Mouse (Mus musculus) CH12.LX (cell line): ENCODE results near the gene Tmem269. TPM values are rescaled to one million over a fixed set of nuclear protein-coding genes. Genes with fewer than 3 reads are reported as not detected.

Source experiments
- DNase-seq: peaks from one replicate; pipeline ENCODE4 v3.0.0-alpha.2; 2013; ENCODE audit errors: extremely low read depth
- H3K27ac ChIP-seq: 2 replicates; pipeline ENCODE4 v1.5.1; 2012; ENCODE audit warnings: low read depth, mild to moderate bottlenecking, control low read depth, moderate library complexity; ENCODE audit not compliant: insufficient read depth
- H3K27me3 ChIP-seq: replicated peaks from 2 replicates; pipeline ENCODE3; 2012; ENCODE audit warnings: inconsistent platforms
- H3K36me3 ChIP-seq, 2 experiments: replicated peaks in 1 of 2; 2 replicates each; pipeline versions ENCODE3 to v1.6.1; 2012; ENCODE audit warnings: inconsistent platforms in 1 of 2, low read length in 1 of 2, mild to moderate bottlenecking in 1 of 2, mixed read lengths in 1 of 2, moderate library complexity in 1 of 2; ENCODE audit not compliant: control insufficient read depth in 1 of 2, insufficient read depth in 1 of 2
- H3K4me1 ChIP-seq, 2 experiments: 2 replicates each; pipeline ENCODE4 v1.6.1; 2012; ENCODE audit warnings: inconsistent platforms in 1 of 2, moderate library complexity in 1 of 2; ENCODE audit not compliant: insufficient read depth in 2 of 2, control insufficient read depth in 1 of 2
- H3K4me2 ChIP-seq: 2 replicates; pipeline ENCODE4 v1.6.1; 2012; ENCODE audit warnings: low read depth, mild to moderate bottlenecking, control low read depth; ENCODE audit not compliant: poor library complexity, insufficient read depth, severe bottlenecking
- H3K4me3 ChIP-seq, 3 experiments: fragments of 150-350 bp in 1 of 3; sonication (generic) in 1 of 3; replicated peaks in 1 of 3; 2 replicates each; pipeline versions ENCODE3 to v1.5.1; 2011 to 2012; ENCODE audit warnings: low read depth in 2 of 3, low read length in 2 of 3, mild to moderate bottlenecking in 2 of 3, moderate library complexity in 2 of 3, control low read depth in 1 of 3, improper control_type of control experiment in 1 of 3, inconsistent platforms in 1 of 3, mixed read lengths in 1 of 3; ENCODE audit not compliant: poor library complexity in 1 of 3
- H3K79me2 ChIP-seq: replicated peaks from 2 replicates; pipeline ENCODE4 v1.6.1; 2012; ENCODE audit warnings: mild to moderate bottlenecking, moderate library complexity; ENCODE audit not compliant: control insufficient read depth, poor library complexity, insufficient read depth, severe bottlenecking; ENCODE audit errors: extremely low read depth
- H3K9ac ChIP-seq: 2 replicates; pipeline ENCODE4 v1.6.1; 2012; ENCODE audit warnings: low read depth, mild to moderate bottlenecking, control low read depth, moderate library complexity; ENCODE audit not compliant: insufficient read depth
- H3K9me3 ChIP-seq: replicated peaks from 2 replicates; pipeline ENCODE3; 2012; ENCODE audit warnings: low read length, inconsistent platforms, mixed read lengths
- BHLHE40 ChIP-seq: IDR thresholded peaks from 2 replicates; pipeline ENCODE4 v1.6.1; 2011; ENCODE audit warnings: mild to moderate bottlenecking, low read depth, low read length, improper control_type of control experiment
- CHD1 ChIP-seq: IDR thresholded peaks from 2 replicates; pipeline ENCODE4 v1.6.1; 2012; ENCODE audit warnings: low read depth, low read length, improper control_type of control experiment, inconsistent platforms
- CHD2 ChIP-seq: IDR thresholded peaks from 2 replicates; pipeline ENCODE4 v1.6.1; 2011; ENCODE audit warnings: low read length, improper control_type of control experiment
- CTCF ChIP-seq, 2 experiments: IDR thresholded peaks in 1 of 2; conservative IDR thresholded peaks in 1 of 2; 2 replicates each; pipeline ENCODE4 v1.5.1; 2011 to 2012; ENCODE audit warnings: low read depth in 2 of 2, low read length in 2 of 2, improper control_type of control experiment in 1 of 2, inconsistent platforms in 1 of 2, mild to moderate bottlenecking in 1 of 2, moderate library complexity in 1 of 2
- E2F4 ChIP-seq: IDR thresholded peaks from 2 replicates; pipeline ENCODE4 v1.6.1; 2011; ENCODE audit warnings: low read depth, low read length, improper control_type of control experiment; ENCODE audit not compliant: insufficient replicate concordance
- ELF1 ChIP-seq: IDR thresholded peaks from 2 replicates; pipeline ENCODE4 v1.6.1; 2014; ENCODE audit warnings: low read depth, mild to moderate bottlenecking, inconsistent platforms, low read length, improper control_type of control experiment
- EP300 ChIP-seq: IDR thresholded peaks from 2 replicates; pipeline ENCODE4 v1.6.1; 2011; ENCODE audit warnings: low read length, improper control_type of control experiment
- GABPA ChIP-seq: IDR thresholded peaks from 2 replicates; pipeline ENCODE4 v1.6.1; 2012; ENCODE audit warnings: low read depth, low read length, improper control_type of control experiment, inconsistent platforms; ENCODE audit not compliant: insufficient replicate concordance
- HCFC1 ChIP-seq: IDR thresholded peaks from 2 replicates; pipeline ENCODE4 v1.6.1; 2012; ENCODE audit warnings: low read depth, mild to moderate bottlenecking, inconsistent platforms, low read length, improper control_type of control experiment
- IRF4 ChIP-seq: IDR thresholded peaks from 2 replicates; pipeline ENCODE4 v1.6.1; 2014; ENCODE audit warnings: low read depth, mild to moderate bottlenecking, inconsistent platforms, low read length, improper control_type of control experiment
- JUND ChIP-seq: conservative IDR thresholded peaks from 2 replicates; pipeline ENCODE4 v1.6.1; 2011; ENCODE audit warnings: low read depth, low read length, improper control_type of control experiment
- KAT2A ChIP-seq: IDR thresholded peaks from 2 replicates; pipeline ENCODE4 v1.6.1; 2012; ENCODE audit warnings: low read length, improper control_type of control experiment, inconsistent platforms; ENCODE audit not compliant: insufficient replicate concordance
- MAFK ChIP-seq: IDR thresholded peaks from 2 replicates; pipeline ENCODE4 v1.6.1; 2011; ENCODE audit warnings: low read length, improper control_type of control experiment; ENCODE audit not compliant: insufficient replicate concordance
- MAX ChIP-seq: IDR thresholded peaks from 2 replicates; pipeline ENCODE4 v1.6.1; 2011; ENCODE audit warnings: low read length, improper control_type of control experiment
- MEF2A ChIP-seq: IDR thresholded peaks from 2 replicates; pipeline ENCODE4 v1.6.1; 2014; ENCODE audit warnings: low read depth, mild to moderate bottlenecking, inconsistent platforms, low read length, improper control_type of control experiment, borderline replicate concordance
- MXI1 ChIP-seq: IDR thresholded peaks from 2 replicates; pipeline ENCODE4 v1.6.1; 2011; ENCODE audit warnings: mild to moderate bottlenecking, low read depth, low read length, improper control_type of control experiment
- NELFE ChIP-seq: IDR thresholded peaks from 2 replicates; pipeline ENCODE4 v1.6.1; 2011; ENCODE audit warnings: low read depth, low read length, improper control_type of control experiment
- NRF1 ChIP-seq: IDR thresholded peaks from 2 replicates; pipeline ENCODE4 v1.6.1; 2014; ENCODE audit warnings: low read depth, mild to moderate bottlenecking, inconsistent platforms, low read length, improper control_type of control experiment, moderate library complexity
- POLR2A ChIP-seq: IDR thresholded peaks from 2 replicates; pipeline ENCODE4 v1.6.1; 2011; ENCODE audit warnings: low read depth, mild to moderate bottlenecking, improper control_type of control experiment, low read length
- POLR2AphosphoS2 ChIP-seq: IDR thresholded peaks from 2 replicates; pipeline ENCODE4 v1.6.1; 2011; ENCODE audit warnings: low read depth, low read length, improper control_type of control experiment
- RAD21 ChIP-seq: IDR thresholded peaks from 2 replicates; pipeline ENCODE4 v1.6.1; 2011; ENCODE audit warnings: low read depth, mild to moderate bottlenecking, low read length, improper control_type of control experiment, moderate library complexity
- RCOR1 ChIP-seq: conservative IDR thresholded peaks from 2 replicates; pipeline ENCODE4 v1.6.1; 2012; ENCODE audit warnings: low read depth, mild to moderate bottlenecking, inconsistent platforms, low read length, improper control_type of control experiment
- SIN3A ChIP-seq: IDR thresholded peaks from 2 replicates; pipeline ENCODE4 v1.6.1; 2012; ENCODE audit warnings: low read length, improper control_type of control experiment, inconsistent platforms
- TBP ChIP-seq: conservative IDR thresholded peaks from 2 replicates; pipeline ENCODE4 v1.6.1; 2011; ENCODE audit warnings: low read depth, low read length, improper control_type of control experiment
- UBTF ChIP-seq: IDR thresholded peaks from 2 replicates; pipeline ENCODE4 v1.6.1; 2012; ENCODE audit warnings: low read depth, mild to moderate bottlenecking, inconsistent platforms, low read length, improper control_type of control experiment, moderate library complexity
- USF1 ChIP-seq: IDR thresholded peaks from 2 replicates; pipeline ENCODE4 v1.6.1; 2014; ENCODE audit warnings: low read depth, mild to moderate bottlenecking, inconsistent platforms, low read length, improper control_type of control experiment
- USF2 ChIP-seq: conservative IDR thresholded peaks from 2 replicates; pipeline ENCODE4 v1.6.1; 2011; ENCODE audit warnings: low read depth, low read length, improper control_type of control experiment
- ZMIZ1 ChIP-seq: IDR thresholded peaks from 2 replicates; pipeline ENCODE4 v1.6.1; 2012; ENCODE audit warnings: low read depth, mild to moderate bottlenecking, inconsistent platforms, low read length, improper control_type of control experiment
- ZNF384 ChIP-seq: IDR thresholded peaks from 2 replicates; pipeline ENCODE4 v1.6.1; 2012; ENCODE audit warnings: low read depth, low read length, improper control_type of control experiment, inconsistent platforms
- dilution Hi-C: fragments of 300-500 bp; cut with MboI; formaldehyde crosslinking; loops from 2 replicates; pipeline ENCODE4 v1.14.3; 2020; ENCODE audit warnings: low sequenced_read_pairs; ENCODE audit not compliant: extremely low pct_unique_long_range_greater_than_20kb, extremely low pct_ligation_motif_present
- in situ Hi-C: fragments of 300-500 bp; cut with MboI; formaldehyde crosslinking; loops from 3 replicates; pipeline ENCODE4 v1.14.3; 2019; ENCODE audit warnings: low sequenced_read_pairs, low pct_ligation_motif_present, low pct_unique_long_range_greater_than_20kb, mixed read lengths
- polyA plus RNA-seq: library from polyadenylated mRNA; unstranded; fragments of >175 nt; gene quantifications from 2 replicates; pipeline ENCODE4 v1.2.1, GENCODE M21; 2012; ENCODE audit warnings: low read depth; ENCODE audit not compliant: insufficient read length
- total RNA-seq, 2 experiments: library from RNA; depleted of rRNA; stranded (reverse); fragments of 300-350 nt in 1 of 2; fragments of >200 nt in 1 of 2; gene quantifications; 2 replicates each; pipeline ENCODE4 v1.2.3; 2012 to 2014

The Tmem269 gene
- total and polyA plus RNA-seq, 3 experiments: 0.16 TPM; not detected in 2

- H3K27ac ChIP-seq: no peak overlapping the region
- no peak overlapping the region for H3K9ac ChIP-seq
- H3K4me2 ChIP-seq: no peak overlapping the region
- no peaks in the 10 kb centered on the region for H3K9me3 ChIP-seq
- no peak for DNase-seq
- peaks cover 0 to 6% of the 10 kb centered on the region in 2 experiments; a peak in 2 of 4 replicates for H3K4me1 ChIP-seq
- peaks cover 8% of the 10 kb centered on the region for H3K27me3 ChIP-seq
- H3K36me3 ChIP-seq: no peaks in the 10 kb centered on the region
- TF ChIP-seq RAD21 (no peak), EP300 (no peak), POLR2AphosphoS2 (no peak), MXI1 (no peak), USF1 (no peak), HCFC1 (no peak), MAFK (no peak), RCOR1 (no peak), POLR2A (no peak), ZMIZ1 (no peak), CHD2 (no peak), JUND (no peak), CTCF (conservative IDR thresholded peaks at IDR 0.05 in 1 of 2, IDR thresholded peaks at IDR 0.05 in 1 of 2; ENCODE audit: low read depth in 2 of 2, low read length in 2 of 2) (no peak), BHLHE40 (no peak)
- no peaks in the 10 kb centered on the region for H3K79me2 ChIP-seq
- in situ Hi-C loops (no loop called here), dilution Hi-C loops (no loop called here)
- H3K4me3 ChIP-seq: no peak overlapping the region
These were observed 26.7 kb downstream of the Tmem269 start for GRCm38 (mm10) chr4:119191273-119191672.

GRCm38 (mm10) chr4:119190618-119191017 is 27.4 kb downstream of the Tmem269 start:
- Histone ChIP-seq H3K9ac (no peak overlapping the region), H3K36me3 (no peaks in the 10 kb centered on the region), H3K4me1 (peaks cover 0 to 3% of the 10 kb centered on the region in 2 experiments; a peak in 2 of 4 replicates), H3K9me3 (no peaks in the 10 kb centered on the region), H3K27me3 (peaks cover 11% of the 10 kb centered on the region), H3K27ac (no peak overlapping the region), H3K4me2 (no peak overlapping the region), H3K79me2 (no peaks in the 10 kb centered on the region), H3K4me3 (no peak overlapping the region)
- dilution Hi-C loops: no loop called here
- no peak for TF ChIP-seq IRF4
- no peak for TF ChIP-seq EP300
- TF ChIP-seq USF2: no peak
- TF ChIP-seq MAX: no peak
- no peak for TF ChIP-seq CTCF (conservative IDR thresholded peaks at IDR 0.05 in 1 of 2, IDR thresholded peaks at IDR 0.05 in 1 of 2; ENCODE audit: low read depth in 2 of 2, low read length in 2 of 2)
- no peak for TF ChIP-seq E2F4
- no peak for TF ChIP-seq ELF1
- no peak for TF ChIP-seq TBP
- TF ChIP-seq NRF1: no peak
- no peak for TF ChIP-seq UBTF
- TF ChIP-seq ZMIZ1: no peak
- no peak for TF ChIP-seq NELFE
- no peak for TF ChIP-seq ZNF384
- no peak for TF ChIP-seq JUND
- no peak for TF ChIP-seq RCOR1
- TF ChIP-seq GABPA: no peak
- no peak for TF ChIP-seq KAT2A
- TF ChIP-seq MEF2A: no peak
- TF ChIP-seq CHD1: no peak
- no peak for TF ChIP-seq SIN3A
- in situ Hi-C loops: no loop called here
- no peak for DNase-seq
